Mouse (Mus musculus) midbrain, embryonic 15.5 days (tissue): ENCODE measurements around the gene Tfpi2. TPM values are rescaled to one million over a fixed set of nuclear protein-coding genes. Genes with fewer than 3 reads are reported as not detected.

Experiments
- polyA plus RNA-seq: library from polyadenylated mRNA; unstranded; fragments of >200 nt; fragmentation: Nextera tagmentation; extraction: Ambion mirVana; gene quantifications from 2 replicates; pipeline ENCODE4 v1.2.1, GENCODE M21; 2015

The Tfpi2 gene
- polyA plus RNA-seq, 1 experiment from 2014 or later: 0.45 TPM

Other genes starting within 250 kb of the Tfpi2 start
- gene Calcr, start 224.2 kb downstream of the Tfpi2 start, polyA plus RNA-seq: 6.8 and 8.5 TPM in 2 replicates
- gene Gngt1, start 4.9 kb upstream of the Tfpi2 start, polyA plus RNA-seq: not detected in 2 replicates
- gene Gng11, start 15.0 kb upstream of the Tfpi2 start, polyA plus RNA-seq: 23.8 and 25.2 TPM in 2 replicates
- 23.4 and 25.6 TPM in 2 replicates for gene Bet1, start 98.1 kb upstream of the Tfpi2 start, polyA plus RNA-seq